In the genomic region with DNA sequence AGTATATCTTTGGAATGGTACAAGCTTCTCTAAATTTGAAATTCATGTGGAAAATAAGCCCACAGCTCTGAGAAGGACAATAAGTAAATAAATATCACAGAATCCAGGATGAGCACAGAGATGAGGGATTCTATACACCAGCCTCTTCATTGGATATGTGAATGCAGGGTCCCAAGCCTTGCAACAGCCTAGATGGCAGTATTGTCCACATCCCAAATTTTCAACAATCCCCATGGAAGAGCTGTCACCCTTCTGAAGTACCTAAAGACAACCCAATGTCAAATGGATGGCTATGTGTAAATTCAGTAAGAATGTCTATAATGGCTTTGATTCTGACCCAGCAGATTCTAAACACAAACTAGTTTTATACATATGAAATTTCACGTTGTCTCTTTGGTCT, we compare ENCODE assay signal across 9 mouse cellular contexts. TPM values are rescaled to one million over a fixed set of nuclear protein-coding genes. Genes with fewer than 3 reads are reported as not detected.
DNase-seq lines count a peak whose midpoint lies in the region; ATAC-seq and TF ChIP-seq lines count a peak whose summit lies in the region.
"Had no signal": no experiment of that assay in that cellular context is flagged by ENCODE, and none has a peak within 500 bp of the region (broad histone marks: within the 10 kb centered on the region; RNA-seq: fewer than 3 reads in every experiment).

No protein-coding gene starts in this region.

- peak; percentile 35 for TF ChIP-seq CTCF in intestine, postnatal 0 days (IDR thresholded peaks at IDR 0.05; ENCODE audit: low read depth)

- 0 out of 2 replicates have a peak, but pooled peaks cover 3% of the 10 kb centered on the region for H3K4me1 ChIP-seq in lung, embryonic 15.5 days
- H3K4me1 ChIP-seq in forebrain, embryonic 14.5 days (ENCODE audit: control insufficient read depth, insufficient read depth, low read length), result no peaks in the 10 kb centered on the region
- no peaks in the 10 kb centered on the region; the same call in 1 of the 2 replicates for H3K4me1 ChIP-seq in intestine, postnatal 0 days (replicated peaks; ENCODE audit: control insufficient read depth, insufficient read depth, low read length)
- H3K4me1 ChIP-seq in stomach, embryonic 14.5 days (ENCODE audit: control insufficient read depth, insufficient read depth, low read length), result no peaks in the 10 kb centered on the region

- H3K27ac ChIP-seq in lung, embryonic 15.5 days, result no peak overlapping the region
- no peak overlapping the region for H3K27ac ChIP-seq in forebrain, embryonic 14.5 days (ENCODE audit: low read depth, low read length)
- H3K27ac ChIP-seq in intestine, postnatal 0 days (ENCODE audit: low read depth, low read length), result no peak overlapping the region
- no peak overlapping the region for H3K27ac ChIP-seq in stomach, embryonic 14.5 days (ENCODE audit: low read length)

- no peak overlapping the region for H3K9ac ChIP-seq in lung, embryonic 15.5 days
- peak overlapping the region; percentile 51 for H3K9ac ChIP-seq in forebrain, embryonic 14.5 days (ENCODE audit: low read length)
- no peak overlapping the region for H3K9ac ChIP-seq in intestine, postnatal 0 days (ENCODE audit: low read depth, low read length)
- H3K9ac ChIP-seq in stomach, embryonic 14.5 days (replicated peaks; ENCODE audit: low read depth, low read length), result no peak overlapping the region

- H3K4me3 ChIP-seq in lung, embryonic 15.5 days, result peak overlapping the region; percentile 35
- peak overlapping the region; percentile 69 for H3K4me3 ChIP-seq in forebrain, embryonic 14.5 days (ENCODE audit: low read depth, low read length)
- 0 out of 2 replicates have a peak overlapping the region, but pooled peaks have one; percentile 44 for H3K4me3 ChIP-seq in intestine, postnatal 0 days (ENCODE audit: low read depth, low read length)
- peak overlapping the region; percentile 53 for H3K4me3 ChIP-seq in stomach, embryonic 14.5 days (ENCODE audit: low read depth, low read length)

- DNase-seq in lung, postnatal 25 days (ENCODE audit: low spot score), result no peak
- peak; percentile 56 for DNase-seq in forebrain, embryonic 14.5 days (ENCODE audit: low spot score)
- no peak for DNase-seq in c-Kit-positive CD71-positive TER-119-positive erythroid progenitor cells, embryonic 14.5 days (ENCODE audit: low spot score)
- DNase-seq in ovary, postnatal 14 days (ENCODE audit: low spot score), result no peak
- DNase-seq: gastrocnemius, postnatal 10 days; layer of hippocampus, adult 9-11 months had no signal

- no peak for ATAC-seq in lung, embryonic 15.5 days (ENCODE audit: borderline replicate concordance, extremely low read depth, low FRiP score, low TSS enrichment)
- ATAC-seq in forebrain, embryonic 14.5 days, result no peak
- no peak for ATAC-seq in intestine, postnatal 0 days
- no peak for ATAC-seq in stomach, embryonic 14.5 days (ENCODE audit: insufficient number of reproducible peaks, insufficient read depth, low FRiP score, low read depth)

- peak overlapping the region; percentile 81 for H3K4me2 ChIP-seq in lung, embryonic 15.5 days
- peak overlapping the region; percentile 95 for H3K4me2 ChIP-seq in forebrain, embryonic 14.5 days (ENCODE audit: low read length)
- H3K4me2 ChIP-seq in intestine, postnatal 0 days (replicated peaks; ENCODE audit: low read depth), result peak overlapping the region; percentile 79
- peak overlapping the region; percentile 98 for H3K4me2 ChIP-seq in stomach, embryonic 14.5 days (replicated peaks; ENCODE audit: low read depth, low read length)

- no peaks in the 10 kb centered on the region for H3K36me3 ChIP-seq in lung, embryonic 15.5 days
- H3K36me3 ChIP-seq in forebrain, embryonic 14.5 days (ENCODE audit: control insufficient read depth, insufficient read depth, low read length), result no peaks in the 10 kb centered on the region
- no peaks in the 10 kb centered on the region for H3K36me3 ChIP-seq in intestine, postnatal 0 days (ENCODE audit: control insufficient read depth, insufficient read depth)
- H3K36me3 ChIP-seq in stomach, embryonic 14.5 days (ENCODE audit: control insufficient read depth, insufficient read depth, low read length), result no peaks in the 10 kb centered on the region

- no peaks in the 10 kb centered on the region for H3K27me3 ChIP-seq in lung, embryonic 15.5 days
- no peaks in the 10 kb centered on the region for H3K27me3 ChIP-seq in forebrain, embryonic 14.5 days (replicated peaks; ENCODE audit: control insufficient read depth, insufficient read depth, low read length)
- 0 out of 2 replicates have a peak, but pooled peaks cover 5% of the 10 kb centered on the region for H3K27me3 ChIP-seq in intestine, postnatal 0 days (replicated peaks; ENCODE audit: control insufficient read depth, insufficient read depth, low read length)
- no peaks in the 10 kb centered on the region for H3K27me3 ChIP-seq in stomach, embryonic 14.5 days (ENCODE audit: control insufficient read depth, insufficient read depth, low read length)

- WGBS in lung, embryonic 15.5 days, result 35% methylated on average over 1 of the region's 1 CpGs
- 59% methylated on average over 1 of the region's 1 CpGs for WGBS in forebrain, embryonic 14.5 days
- WGBS in intestine, postnatal 0 days, result 53% methylated on average over 1 of the region's 1 CpGs
- 47% methylated on average over 1 of the region's 1 CpGs for WGBS in stomach, embryonic 14.5 days

- no peaks in the 10 kb centered on the region for H3K9me3 ChIP-seq in lung, embryonic 15.5 days
- H3K9me3 ChIP-seq in forebrain, embryonic 14.5 days (replicated peaks; ENCODE audit: control insufficient read depth, low read length), result no peaks in the 10 kb centered on the region
- no peaks in the 10 kb centered on the region for H3K9me3 ChIP-seq in intestine, postnatal 0 days (ENCODE audit: control insufficient read depth)
- H3K9me3 ChIP-seq in stomach, embryonic 14.5 days (ENCODE audit: control insufficient read depth, low read depth, low read length), result no peaks in the 10 kb centered on the region

RNA-seq across cellular contexts. Expression of gene Robo2, which starts 3.1 kb away (rescaled TPM):
- 38.7 and 38.8 TPM in 2 replicates for polyA plus RNA-seq in lung, embryonic 15.5 days (2015; fragmentation: Nextera tagmentation; extraction: Ambion mirVana)
- polyA plus RNA-seq in forebrain, embryonic 14.5 days (2014; fragmentation: Nextera tagmentation; extraction: Ambion mirVana), result 64.7 and 94.0 TPM in 2 replicates
- 6.2 and 8.1 TPM in 2 replicates for polyA plus RNA-seq in intestine, postnatal 0 days (2015; fragmentation: Nextera tagmentation; extraction: Ambion mirVana)
- 42.4 and 44.7 TPM in 2 replicates for polyA plus RNA-seq in stomach, embryonic 14.5 days (2014; fragmentation: Nextera tagmentation; extraction: Ambion mirVana)
